Mouse (Mus musculus): ENCODE measurements around the gene Meis2. TPM values are rescaled to one million over a fixed set of nuclear protein-coding genes. Genes with fewer than 3 reads are reported as not detected.

Meis2 gene
- polyA plus RNA-seq, 1 experiment from 2014 or later: 71.7 TPM

DNA sequence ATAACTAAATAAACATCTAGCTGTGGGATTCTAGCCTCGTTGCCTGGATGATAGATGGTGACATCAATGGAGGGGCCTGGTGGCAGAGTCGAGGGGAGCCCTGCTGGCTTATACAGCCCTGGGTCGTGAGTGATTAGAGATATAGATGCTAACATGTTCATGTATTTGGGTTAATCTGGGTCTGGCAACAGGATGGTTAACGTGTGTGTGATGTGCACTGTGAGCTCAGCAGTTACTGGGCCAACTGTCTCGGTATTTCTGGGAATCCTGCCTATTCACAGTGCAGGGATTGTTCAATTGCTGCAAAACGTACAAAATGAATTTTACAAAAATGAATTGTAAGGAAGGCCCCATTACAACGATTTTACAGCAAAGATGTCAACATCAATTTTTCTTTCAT lies 20.6 kb downstream of the Meis2 start:
- H3K4me1 ChIP-seq: peaks cover 19% of the 10 kb centered on the region; the same call in 1 of the 2 replicates
- H3K4me2 ChIP-seq (replicated peaks): no peak overlapping the region
- no peak overlapping the region for H3K9ac ChIP-seq
- H3K36me3 ChIP-seq: peaks cover 12% of the 10 kb centered on the region; the same call in 1 of the 2 replicates
- no peak for ATAC-seq (ENCODE audit: insufficient number of reproducible peaks, insufficient read depth, low FRiP score, low TSS enrichment)
- H3K27me3 ChIP-seq: no peaks in the 10 kb centered on the region
- WGBS: 65% methylated on average over 7 of the region's 7 CpGs
- H3K27ac ChIP-seq: no peak overlapping the region
- no peak overlapping the region for H3K4me3 ChIP-seq
- no peaks in the 10 kb centered on the region for H3K9me3 ChIP-seq

GRCm38 (mm10) chr2:116042934-116043698 lies 22.5 kb downstream of the Meis2 start:
- peaks cover 16% of the 10 kb centered on the region; the same call in 1 of the 2 replicates for H3K4me1 ChIP-seq
- ATAC-seq (ENCODE audit: insufficient number of reproducible peaks, insufficient read depth, low FRiP score, low TSS enrichment): no peak
- H3K36me3 ChIP-seq: peaks cover 17% of the 10 kb centered on the region; the same call in 1 of the 2 replicates
- no peak overlapping the region for H3K9ac ChIP-seq
- no peak overlapping the region for H3K4me3 ChIP-seq
- H3K27me3 ChIP-seq: no peaks in the 10 kb centered on the region
- H3K9me3 ChIP-seq: no peaks in the 10 kb centered on the region
- 62% methylated on average over 12 of the region's 12 CpGs for WGBS
- no peak overlapping the region for H3K4me2 ChIP-seq (replicated peaks)
- no peak overlapping the region for H3K27ac ChIP-seq

GRCm38 (mm10) chr2:116042447-116042846 lies 23.2 kb downstream of the Meis2 start:
- H3K4me3 ChIP-seq: no peak overlapping the region
- peaks cover 13% of the 10 kb centered on the region; the same call in 1 of the 2 replicates for H3K4me1 ChIP-seq
- no peak overlapping the region for H3K27ac ChIP-seq
- no peak overlapping the region for H3K4me2 ChIP-seq (replicated peaks)
- H3K27me3 ChIP-seq: no peaks in the 10 kb centered on the region
- ATAC-seq (ENCODE audit: insufficient number of reproducible peaks, insufficient read depth, low FRiP score, low TSS enrichment): no peak
- 82% methylated on average over 9 of the region's 9 CpGs for WGBS
- H3K9me3 ChIP-seq: no peaks in the 10 kb centered on the region
- H3K36me3 ChIP-seq: peaks cover 14% of the 10 kb centered on the region; the same call in 1 of the 2 replicates
- H3K9ac ChIP-seq: no peak overlapping the region

- no peaks in the 10 kb centered on the region for H3K27me3 ChIP-seq
- no peak overlapping the region for H3K27ac ChIP-seq
- no peak for ATAC-seq (ENCODE audit: insufficient number of reproducible peaks, insufficient read depth, low FRiP score, low TSS enrichment)
- peaks cover 6% of the 10 kb centered on the region; the same call in 1 of the 2 replicates for H3K4me1 ChIP-seq
- 88% methylated on average over 9 of the region's 9 CpGs for WGBS
- no peak overlapping the region for H3K4me2 ChIP-seq (replicated peaks)
- H3K9ac ChIP-seq: no peak overlapping the region
- 0 out of 2 replicates have a peak, but pooled peaks cover 11% of the 10 kb centered on the region for H3K36me3 ChIP-seq
- H3K9me3 ChIP-seq: no peaks in the 10 kb centered on the region
- H3K4me3 ChIP-seq: no peak overlapping the region
Observed at GRCm38 (mm10) chr2:116041683-116042262, 23.9 kb downstream of the Meis2 start.

DNA sequence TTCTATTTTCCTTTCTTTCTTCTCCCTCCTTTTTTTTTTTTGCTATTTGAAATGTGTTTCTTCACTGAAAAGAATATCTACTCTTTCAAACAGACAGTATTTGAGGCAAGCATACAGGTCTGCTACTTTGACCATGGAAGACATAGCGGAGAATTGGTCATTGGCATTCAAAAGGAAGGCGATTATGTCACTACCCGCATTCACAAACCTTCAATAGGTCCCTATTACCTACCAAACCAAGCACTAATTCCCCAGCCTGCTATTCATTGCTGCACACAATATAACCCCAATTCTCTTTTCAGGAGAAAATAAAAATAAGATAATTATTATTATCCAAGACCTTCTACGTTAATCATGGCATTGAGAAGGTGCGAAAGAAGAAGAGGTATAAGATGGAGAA lies 30.3 kb downstream of the Meis2 start:
- H3K36me3 ChIP-seq: peaks cover 14% of the 10 kb centered on the region
- H3K4me2 ChIP-seq (replicated peaks): no peak overlapping the region
- no peaks in the 10 kb centered on the region for H3K27me3 ChIP-seq
- no peak overlapping the region for H3K4me3 ChIP-seq
- no peaks in the 10 kb centered on the region for H3K9me3 ChIP-seq
- no peak for ATAC-seq (ENCODE audit: insufficient number of reproducible peaks, insufficient read depth, low FRiP score, low TSS enrichment)
- H3K9ac ChIP-seq: no peak overlapping the region
- no peak overlapping the region for H3K27ac ChIP-seq
- H3K4me1 ChIP-seq: no peaks in the 10 kb centered on the region
- 87% methylated on average over 5 of the region's 5 CpGs for WGBS

DNA sequence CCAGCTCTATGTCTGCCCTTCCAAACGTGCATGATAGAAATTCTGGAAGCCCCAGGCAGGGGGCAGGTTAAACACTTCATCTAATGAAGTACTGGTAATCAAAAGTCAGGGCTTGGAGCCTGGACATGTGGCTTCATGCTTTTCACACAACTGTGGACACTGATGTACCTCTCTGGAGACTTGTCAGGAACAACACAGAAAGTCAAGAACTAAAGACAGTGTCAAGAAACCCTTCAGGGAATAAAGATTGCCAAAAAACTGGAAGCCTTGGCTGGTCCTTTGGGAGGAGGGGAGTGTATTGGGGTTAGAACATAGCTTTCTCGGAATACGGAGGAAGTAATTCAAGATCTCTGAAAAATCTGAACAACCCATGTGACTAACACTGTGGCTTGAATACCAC lies 37.5 kb downstream of the Meis2 start:
- H3K36me3 ChIP-seq: peaks cover 17% of the 10 kb centered on the region
- WGBS: 50% methylated on average over 3 of the region's 3 CpGs
- H3K27ac ChIP-seq: no peak overlapping the region
- no peak overlapping the region for H3K4me2 ChIP-seq (replicated peaks)
- H3K27me3 ChIP-seq: no peaks in the 10 kb centered on the region
- H3K9me3 ChIP-seq: no peaks in the 10 kb centered on the region
- ATAC-seq (ENCODE audit: insufficient number of reproducible peaks, insufficient read depth, low FRiP score, low TSS enrichment): no peak
- no peak overlapping the region for H3K4me3 ChIP-seq
- H3K9ac ChIP-seq: no peak overlapping the region
- H3K4me1 ChIP-seq: no peaks in the 10 kb centered on the region

DNA sequence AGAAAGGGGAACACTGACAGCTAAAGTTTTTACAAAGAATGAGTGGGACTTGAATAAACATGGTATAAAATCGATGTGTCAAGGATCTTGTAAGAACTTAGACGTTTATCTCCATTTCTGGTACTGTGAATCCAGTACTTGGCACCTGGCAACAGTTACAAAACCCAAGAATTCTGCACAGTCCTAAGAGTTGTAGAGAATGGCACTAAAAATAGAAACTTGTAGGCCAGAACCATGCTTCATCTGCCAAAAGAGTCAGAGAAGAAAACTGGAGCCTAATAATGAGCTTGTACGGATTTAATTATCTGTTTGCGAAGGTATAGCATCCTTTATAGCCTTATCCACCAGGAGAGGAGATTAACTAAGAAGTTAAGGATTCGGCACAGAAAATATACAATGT lies 42.8 kb downstream of the Meis2 start:
- no peaks in the 10 kb centered on the region for H3K27me3 ChIP-seq
- no peak for ATAC-seq (ENCODE audit: insufficient number of reproducible peaks, insufficient read depth, low FRiP score, low TSS enrichment)
- 84% methylated on average over 5 of the region's 5 CpGs for WGBS
- no peaks in the 10 kb centered on the region for H3K9me3 ChIP-seq
- no peak overlapping the region for H3K4me3 ChIP-seq
- H3K9ac ChIP-seq: no peak overlapping the region
- H3K4me2 ChIP-seq (replicated peaks): no peak overlapping the region
- H3K4me1 ChIP-seq: peaks cover 26% of the 10 kb centered on the region
- no peak overlapping the region for H3K27ac ChIP-seq
- peaks cover 8% of the 10 kb centered on the region; the same call in 1 of the 2 replicates for H3K36me3 ChIP-seq

DNA sequence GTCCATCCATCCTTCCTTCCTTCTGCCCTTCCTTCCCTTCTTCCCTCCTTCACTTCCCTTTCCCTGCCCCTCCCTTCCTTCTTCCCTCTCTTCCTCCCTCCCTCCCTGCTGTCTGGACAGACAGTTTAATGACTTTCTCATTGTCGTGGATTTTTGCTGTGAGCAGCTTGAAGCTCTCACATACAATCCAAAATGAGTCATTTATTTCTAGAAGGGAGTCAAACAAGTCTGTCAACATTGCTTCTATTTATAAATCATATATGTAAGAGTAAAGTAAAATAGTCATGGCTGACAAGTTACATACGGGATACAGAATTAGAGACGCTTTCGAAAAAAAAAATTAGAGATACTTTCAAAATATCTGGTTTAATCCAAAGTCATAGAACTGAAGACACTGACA lies 43.7 kb downstream of the Meis2 start:
- H3K36me3 ChIP-seq: 0 out of 2 replicates have a peak, but pooled peaks cover 5% of the 10 kb centered on the region
- H3K4me1 ChIP-seq: peaks cover 26% of the 10 kb centered on the region
- ATAC-seq (ENCODE audit: insufficient number of reproducible peaks, insufficient read depth, low FRiP score, low TSS enrichment): no peak
- H3K27ac ChIP-seq: 0 out of 2 replicates have a peak overlapping the region, but pooled peaks have one; percentile 74
- 67% methylated on average over 4 of the region's 4 CpGs for WGBS
- H3K4me3 ChIP-seq: no peak overlapping the region
- H3K4me2 ChIP-seq (replicated peaks): no peak overlapping the region
- H3K9me3 ChIP-seq: no peaks in the 10 kb centered on the region
- no peaks in the 10 kb centered on the region for H3K27me3 ChIP-seq
- no peak overlapping the region for H3K9ac ChIP-seq

DNA sequence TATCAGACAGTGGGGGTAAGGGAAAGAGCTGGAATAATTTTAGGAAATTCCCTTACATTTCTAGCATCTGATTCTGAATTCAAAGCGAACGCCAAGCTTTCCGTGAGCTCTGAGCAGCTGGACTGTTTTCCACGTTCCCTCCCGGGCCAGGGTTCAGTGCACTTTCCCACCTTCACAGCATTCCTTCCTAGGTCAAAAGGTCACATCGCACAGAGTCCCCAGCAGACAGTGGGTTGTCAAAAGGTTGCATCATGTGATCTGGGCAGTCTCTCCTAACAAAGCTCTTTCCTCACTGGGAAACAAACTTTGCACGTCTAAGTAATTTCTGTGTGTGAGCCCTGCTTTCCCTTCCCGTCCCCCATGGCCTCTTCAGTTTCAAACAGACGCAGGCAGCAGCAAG lies 44.6 kb downstream of the Meis2 start:
- no peak overlapping the region for H3K9ac ChIP-seq
- no peak overlapping the region for H3K4me3 ChIP-seq
- H3K4me2 ChIP-seq (replicated peaks): peak overlapping the region; percentile 37
- 3% methylated on average over 9 of the region's 9 CpGs for WGBS
- peaks cover 26% of the 10 kb centered on the region for H3K4me1 ChIP-seq
- no peaks in the 10 kb centered on the region for H3K9me3 ChIP-seq
- H3K27ac ChIP-seq: peak overlapping the region; percentile 74
- no peaks in the 10 kb centered on the region for H3K27me3 ChIP-seq
- ATAC-seq (ENCODE audit: insufficient number of reproducible peaks, insufficient read depth, low FRiP score, low TSS enrichment): no peak
- H3K36me3 ChIP-seq: 0 out of 2 replicates have a peak, but pooled peaks cover 5% of the 10 kb centered on the region

- Histone ChIP-seq H3K9ac (no peak overlapping the region), H3K4me3 (no peak overlapping the region), H3K27me3 (no peaks in the 10 kb centered on the region), H3K36me3 (0 out of 2 replicates have a peak, but pooled peaks cover 5% of the 10 kb centered on the region), H3K9me3 (no peaks in the 10 kb centered on the region), H3K27ac (peak overlapping the region; percentile 74), H3K4me1 (peaks cover 26% of the 10 kb centered on the region), H3K4me2 (replicated peaks) (peak overlapping the region; percentile 37)
- WGBS: 7% methylated on average over 5 of the region's 5 CpGs
- ATAC-seq (ENCODE audit: insufficient number of reproducible peaks, insufficient read depth, low FRiP score, low TSS enrichment): peak; percentile 71
Observed at GRCm38 (mm10) chr2:116020451-116020951, 45.1 kb downstream of the Meis2 start.

GRCm38 (mm10) chr2:116019959-116020358 lies 45.7 kb downstream of the Meis2 start:
- no peaks in the 10 kb centered on the region for H3K27me3 ChIP-seq
- H3K9me3 ChIP-seq: no peaks in the 10 kb centered on the region
- peak overlapping the region; percentile 61; the same call in 1 of the 2 replicates for H3K27ac ChIP-seq
- no peak overlapping the region for H3K9ac ChIP-seq
- no peak overlapping the region for H3K4me2 ChIP-seq (replicated peaks)
- 16% methylated on average over 9 of the region's 9 CpGs for WGBS
- peaks cover 26% of the 10 kb centered on the region for H3K4me1 ChIP-seq
- H3K4me3 ChIP-seq: no peak overlapping the region
- 0 out of 2 replicates have a peak, but pooled peaks cover 2% of the 10 kb centered on the region for H3K36me3 ChIP-seq
- 0 out of 2 replicates have a peak, but pooled peaks have one; percentile 13 for ATAC-seq (ENCODE audit: insufficient number of reproducible peaks, insufficient read depth, low FRiP score, low TSS enrichment)

- WGBS: 47% methylated on average over 6 of the region's 6 CpGs
- Histone ChIP-seq H3K4me3 (no peak overlapping the region), H3K4me1 (peaks cover 26% of the 10 kb centered on the region), H3K27ac (0 out of 2 replicates have a peak overlapping the region, but pooled peaks have one; percentile 37), H3K36me3 (no peaks in the 10 kb centered on the region), H3K27me3 (no peaks in the 10 kb centered on the region), H3K9me3 (no peaks in the 10 kb centered on the region), H3K4me2 (replicated peaks) (no peak overlapping the region), H3K9ac (no peak overlapping the region)
- no peak for ATAC-seq (ENCODE audit: insufficient number of reproducible peaks, insufficient read depth, low FRiP score, low TSS enrichment)
Observed at GRCm38 (mm10) chr2:116019466-116019794, 46.2 kb downstream of the Meis2 start.

Measured in embryonic facial prominence, embryonic 12.5 days (tissue).